Mouse (Mus musculus): ENCODE data around the gene 1810013L24Rik. TPM values are rescaled to one million over a fixed set of nuclear protein-coding genes. Genes with fewer than 3 reads are reported as not detected.
"Not testable (repeated sequence)": the region's sequence is repeated elsewhere in the genome, so short reads cannot be mapped to it uniquely, and the experiment has no call there.

1810013L24Rik gene
- polyA plus RNA-seq, 1 experiment from 2014 or later, result 32.3 TPM

DNA sequence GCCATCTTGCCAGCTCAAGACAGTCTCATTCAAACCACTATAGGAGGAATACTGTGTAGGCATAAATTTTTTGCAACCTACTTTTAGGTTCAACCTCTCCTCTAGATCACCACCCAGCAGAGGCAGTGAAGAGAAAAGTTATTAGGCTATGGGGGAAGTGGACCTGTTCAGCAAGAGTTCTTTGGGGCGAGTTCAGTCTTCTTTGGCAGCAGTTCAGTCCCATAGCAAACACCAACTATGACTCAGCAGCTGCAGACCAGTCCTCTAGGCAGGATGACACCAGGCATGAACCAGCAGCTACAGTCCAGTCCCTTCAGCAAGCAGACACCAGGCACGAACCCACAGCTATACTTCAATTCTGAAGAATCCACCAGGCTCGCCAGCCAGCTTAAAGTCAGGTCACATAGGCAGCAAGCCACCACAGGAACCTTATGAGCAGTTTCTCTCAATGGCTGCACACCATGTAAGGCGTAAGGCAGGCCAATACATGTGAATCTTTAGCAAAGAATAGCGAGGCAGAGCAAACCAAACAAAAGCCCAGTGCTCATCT, 37.6 kb downstream of the 1810013L24Rik start:
- Histone ChIP-seq H3K27ac (no peak overlapping the region), H3K9ac (no peak overlapping the region), H3K36me3 (0 out of 2 replicates have a peak, but pooled peaks cover under 1% of the 10 kb centered on the region), H3K4me1 (no peaks in the 10 kb centered on the region), H3K27me3 (no peaks in the 10 kb centered on the region), H3K4me3 (no peak overlapping the region), H3K4me2 (replicated peaks) (no peak overlapping the region), H3K9me3 (no peaks in the 10 kb centered on the region)
- WGBS, result 87% methylated on average over 5 of the region's 5 CpGs
- ATAC-seq (ENCODE audit: insufficient number of reproducible peaks, insufficient read depth, low FRiP score, low TSS enrichment), result no peak

DNA sequence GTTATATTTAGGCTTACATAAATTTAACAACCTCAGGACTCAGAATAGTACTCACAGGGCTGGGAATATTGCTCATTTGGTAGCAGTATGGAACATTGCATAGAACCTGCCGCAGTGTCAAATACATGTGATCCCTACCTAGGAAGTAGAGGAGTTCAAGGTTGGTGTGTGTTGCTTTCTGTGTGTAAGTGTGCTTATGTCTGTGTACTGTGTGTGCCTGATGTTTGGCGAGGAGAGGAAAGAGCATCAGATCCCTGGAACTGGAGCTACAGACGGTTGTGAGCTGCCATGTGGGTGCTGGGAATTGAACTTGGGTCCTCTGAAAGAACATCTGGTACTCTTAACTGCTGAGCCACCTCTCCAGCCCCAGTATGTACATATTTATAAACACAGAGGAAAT, 38.6 kb downstream of the 1810013L24Rik start:
- Histone ChIP-seq H3K4me2 (replicated peaks) (no peak overlapping the region), H3K4me1 (no peaks in the 10 kb centered on the region), H3K9me3 (no peaks in the 10 kb centered on the region), H3K9ac (no peak overlapping the region), H3K4me3 (no peak overlapping the region), H3K36me3 (no peaks in the 10 kb centered on the region), H3K27me3 (no peaks in the 10 kb centered on the region), H3K27ac (no peak overlapping the region)
- 93% methylated on average over 3 of the region's 3 CpGs for WGBS
- no peak for ATAC-seq (ENCODE audit: insufficient number of reproducible peaks, insufficient read depth, low FRiP score, low TSS enrichment)

DNA sequence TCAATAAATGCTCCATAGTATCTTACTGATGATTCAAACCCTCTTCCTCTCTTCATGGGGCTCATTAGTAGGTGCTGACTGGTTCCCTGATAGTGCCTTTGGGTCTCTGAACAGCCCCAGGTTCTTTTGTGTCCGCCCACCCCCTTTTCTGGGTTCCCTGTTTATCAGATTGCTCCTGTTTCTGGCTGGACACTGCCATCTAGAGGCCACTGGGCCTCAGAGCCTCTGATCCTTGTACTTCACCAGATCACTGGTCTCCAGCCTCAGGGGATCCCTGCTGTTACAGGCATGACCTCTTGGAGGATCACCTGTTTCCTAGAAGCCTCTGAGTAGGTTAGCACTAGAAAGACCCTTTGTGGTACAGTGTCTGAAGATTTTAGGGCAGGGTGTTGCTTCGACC, 39.8 kb downstream of the 1810013L24Rik start:
- WGBS, result 31% methylated on average over 2 of the region's 2 CpGs
- no peaks in the 10 kb centered on the region for H3K27me3 ChIP-seq
- H3K27ac ChIP-seq, result no peak overlapping the region
- ATAC-seq (ENCODE audit: insufficient number of reproducible peaks, insufficient read depth, low FRiP score, low TSS enrichment), result no peak
- no peak overlapping the region for H3K4me3 ChIP-seq
- no peaks in the 10 kb centered on the region for H3K36me3 ChIP-seq
- H3K4me1 ChIP-seq, result no peaks in the 10 kb centered on the region
- no peaks in the 10 kb centered on the region for H3K9me3 ChIP-seq
- no peak overlapping the region for H3K4me2 ChIP-seq (replicated peaks)
- H3K9ac ChIP-seq, result no peak overlapping the region

DNA sequence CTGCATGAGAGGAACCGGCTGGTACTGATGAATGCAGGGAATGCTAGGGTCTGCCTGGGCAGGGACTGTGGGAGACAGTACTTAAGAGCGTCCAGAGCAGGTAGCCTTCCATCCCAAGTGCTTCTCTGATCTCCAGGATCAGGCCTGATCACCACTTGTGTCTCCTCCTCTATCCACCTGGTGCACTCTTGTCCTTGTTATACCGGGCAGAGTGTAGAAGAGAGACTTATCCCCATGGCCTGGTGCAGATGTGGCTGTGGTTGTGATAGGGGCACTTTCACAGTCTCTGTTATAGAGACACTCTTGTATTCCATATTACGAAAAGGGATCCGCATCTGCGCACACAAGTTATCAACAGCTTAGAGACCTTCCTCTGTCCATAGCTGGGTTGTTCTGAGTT, 41.5 kb downstream of the 1810013L24Rik start:
- no peak overlapping the region for H3K27ac ChIP-seq
- no peaks in the 10 kb centered on the region for H3K27me3 ChIP-seq
- no peaks in the 10 kb centered on the region for H3K36me3 ChIP-seq
- H3K4me2 ChIP-seq (replicated peaks), result no peak overlapping the region
- no peaks in the 10 kb centered on the region for H3K9me3 ChIP-seq
- WGBS, result 91% methylated on average over 6 of the region's 6 CpGs
- H3K4me1 ChIP-seq, result no peaks in the 10 kb centered on the region
- H3K4me3 ChIP-seq, result no peak overlapping the region
- no peak for ATAC-seq (ENCODE audit: insufficient number of reproducible peaks, insufficient read depth, low FRiP score, low TSS enrichment)
- H3K9ac ChIP-seq, result no peak overlapping the region

DNA sequence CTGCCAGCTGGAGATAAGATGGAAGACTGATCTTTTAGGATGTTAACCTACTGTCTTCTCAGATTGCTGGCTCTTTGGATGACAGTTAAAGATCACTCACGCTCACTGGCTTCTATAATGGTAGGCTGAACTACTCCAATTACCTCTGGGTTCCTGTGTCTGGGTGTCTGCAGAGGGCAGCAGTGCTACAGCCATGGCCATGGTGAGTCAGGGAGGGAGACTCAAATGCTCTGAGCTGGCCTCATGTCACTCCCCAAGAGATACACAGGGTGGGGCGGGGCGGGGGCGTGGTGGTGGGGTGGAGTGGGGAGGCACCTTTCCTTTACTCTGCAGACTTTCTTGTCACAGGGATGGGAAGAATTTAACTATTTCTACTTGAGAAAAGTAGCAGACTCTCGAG, 42.1 kb downstream of the 1810013L24Rik start:
- Histone ChIP-seq H3K36me3 (no peaks in the 10 kb centered on the region), H3K9me3 (no peaks in the 10 kb centered on the region), H3K27ac (no peak overlapping the region), H3K27me3 (no peaks in the 10 kb centered on the region), H3K4me2 (replicated peaks) (no peak overlapping the region), H3K9ac (no peak overlapping the region), H3K4me3 (no peak overlapping the region), H3K4me1 (no peaks in the 10 kb centered on the region)
- 40% methylated on average over 5 of the region's 5 CpGs for WGBS
- ATAC-seq (ENCODE audit: insufficient number of reproducible peaks, insufficient read depth, low FRiP score, low TSS enrichment), result no peak

DNA sequence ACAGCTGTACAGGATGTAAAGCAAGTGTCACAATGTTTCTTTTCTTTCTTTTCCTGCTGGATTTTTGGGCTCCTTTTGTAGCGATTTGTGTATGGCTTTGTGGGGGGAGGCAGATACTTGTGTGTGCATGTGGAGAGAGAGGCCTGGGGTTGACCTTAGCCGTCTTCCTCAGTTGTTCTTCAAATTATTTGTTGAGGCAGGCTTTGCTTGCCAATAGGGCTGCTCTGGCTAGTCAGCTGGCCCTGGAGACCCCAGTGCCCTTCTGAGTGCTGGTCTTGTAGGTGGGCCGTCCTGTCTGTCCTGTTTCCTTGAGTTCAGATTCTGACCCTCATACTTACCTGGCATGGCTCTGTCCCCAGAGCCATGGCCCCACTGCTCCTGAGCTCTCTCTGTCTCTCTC, 42.6 kb downstream of the 1810013L24Rik start:
- Histone ChIP-seq H3K36me3 (no peaks in the 10 kb centered on the region), H3K4me1 (no peaks in the 10 kb centered on the region), H3K9me3 (no peaks in the 10 kb centered on the region), H3K4me3 (no peak overlapping the region), H3K4me2 (replicated peaks) (no peak overlapping the region), H3K27ac (no peak overlapping the region), H3K9ac (no peak overlapping the region), H3K27me3 (no peaks in the 10 kb centered on the region)
- whole genome bisulfite sequencing, result 73% methylated on average over 3 of the region's 3 CpGs
- ATAC-seq (ENCODE audit: insufficient number of reproducible peaks, insufficient read depth, low FRiP score, low TSS enrichment), result no peak

DNA sequence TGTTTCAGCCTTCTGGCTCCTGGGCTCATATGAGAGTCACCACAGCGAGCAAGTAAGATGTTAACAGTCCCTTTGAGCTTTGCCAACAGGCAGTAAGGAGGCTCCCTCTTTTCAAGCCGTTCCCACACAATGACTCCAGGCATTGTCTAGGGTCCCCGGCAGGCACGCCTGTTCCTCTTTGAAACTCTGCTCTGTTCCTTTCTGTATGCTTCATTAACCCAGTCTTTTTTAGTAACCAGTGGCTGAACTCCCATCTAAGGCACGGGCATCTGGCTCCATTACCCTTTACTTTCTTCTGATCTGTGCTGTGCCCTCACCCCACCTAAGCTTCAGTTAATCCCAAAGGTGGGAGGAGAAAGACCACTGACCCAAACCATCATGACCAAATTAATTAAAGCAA, 50.2 kb downstream of the 1810013L24Rik start:
- H3K4me3 ChIP-seq, result no peak overlapping the region
- ATAC-seq (ENCODE audit: insufficient number of reproducible peaks, insufficient read depth, low FRiP score, low TSS enrichment), result no peak
- H3K4me2 ChIP-seq (replicated peaks), result no peak overlapping the region
- H3K36me3 ChIP-seq, result no peaks in the 10 kb centered on the region
- H3K27me3 ChIP-seq, result no peaks in the 10 kb centered on the region
- H3K9me3 ChIP-seq, result no peaks in the 10 kb centered on the region
- WGBS, result 47% methylated on average over 5 of the region's 5 CpGs
- no peaks in the 10 kb centered on the region for H3K4me1 ChIP-seq
- no peak overlapping the region for H3K27ac ChIP-seq
- H3K9ac ChIP-seq, result no peak overlapping the region

DNA sequence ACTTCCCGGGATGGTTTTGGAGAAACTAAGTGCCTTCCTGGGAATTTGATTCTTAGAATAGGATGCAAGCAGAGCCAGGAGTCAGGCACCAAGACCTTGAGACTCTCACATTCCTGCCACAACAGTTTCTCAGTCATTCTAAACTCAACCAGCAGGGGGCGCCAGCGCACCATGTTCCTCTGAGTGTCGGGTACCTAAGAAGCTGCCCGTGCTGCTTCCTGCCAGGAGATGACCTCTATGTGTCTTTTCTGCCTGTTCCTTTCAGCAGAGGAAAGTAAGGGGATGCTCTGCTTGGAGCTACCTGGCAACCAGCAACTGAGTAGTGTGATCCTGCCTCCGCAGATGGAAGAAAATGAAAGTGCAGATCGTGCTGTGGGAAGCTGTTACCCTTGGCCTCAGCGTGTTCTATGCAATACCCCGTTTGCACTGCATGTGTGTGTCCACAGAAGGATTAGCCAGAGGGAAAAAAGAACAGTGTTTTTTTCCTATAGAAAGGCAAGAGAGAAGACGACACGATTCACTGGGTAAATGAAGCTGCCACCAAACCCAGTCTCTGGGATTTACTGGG, 53.9 kb downstream of the 1810013L24Rik start:
- Histone ChIP-seq H3K36me3 (no peaks in the 10 kb centered on the region), H3K9ac (no peak overlapping the region), H3K9me3 (no peaks in the 10 kb centered on the region), H3K27ac (no peak overlapping the region), H3K4me1 (no peaks in the 10 kb centered on the region), H3K4me2 (replicated peaks) (no peak overlapping the region), H3K4me3 (no peak overlapping the region), H3K27me3 (no peaks in the 10 kb centered on the region)
- no peak for ATAC-seq (ENCODE audit: insufficient number of reproducible peaks, insufficient read depth, low FRiP score, low TSS enrichment)
- 41% methylated on average over 11 of the region's 11 CpGs for WGBS

DNA sequence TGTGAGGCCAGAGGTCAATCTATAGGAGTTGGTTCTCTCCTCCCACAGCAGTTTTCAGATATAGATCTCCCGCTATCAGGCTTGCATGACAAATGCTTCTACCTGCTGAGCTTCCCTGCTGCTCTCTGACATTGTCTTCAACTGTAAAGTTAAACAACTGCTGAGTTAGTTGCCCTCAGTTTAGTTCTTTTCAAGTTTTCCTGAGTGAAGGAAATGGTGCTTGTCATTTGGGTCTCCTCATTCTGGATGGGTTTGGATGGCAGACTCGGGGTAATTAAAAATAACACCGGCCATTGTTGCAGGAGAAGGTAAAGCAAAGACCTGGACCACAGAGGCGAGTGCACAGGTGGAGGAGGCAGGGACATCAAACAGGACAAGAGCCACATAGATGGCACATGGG, 64.3 kb downstream of the 1810013L24Rik start:
- H3K27ac ChIP-seq; H3K4me2 ChIP-seq (replicated peaks); H3K36me3 ChIP-seq; ATAC-seq (ENCODE audit: insufficient number of reproducible peaks, insufficient read depth, low FRiP score, low TSS enrichment); H3K4me1 ChIP-seq; H3K27me3 ChIP-seq; H3K4me3 ChIP-seq; H3K9me3 ChIP-seq; H3K9ac ChIP-seq: not testable (repeated sequence)
- 54% methylated on average over 4 of the region's 4 CpGs for WGBS

DNA sequence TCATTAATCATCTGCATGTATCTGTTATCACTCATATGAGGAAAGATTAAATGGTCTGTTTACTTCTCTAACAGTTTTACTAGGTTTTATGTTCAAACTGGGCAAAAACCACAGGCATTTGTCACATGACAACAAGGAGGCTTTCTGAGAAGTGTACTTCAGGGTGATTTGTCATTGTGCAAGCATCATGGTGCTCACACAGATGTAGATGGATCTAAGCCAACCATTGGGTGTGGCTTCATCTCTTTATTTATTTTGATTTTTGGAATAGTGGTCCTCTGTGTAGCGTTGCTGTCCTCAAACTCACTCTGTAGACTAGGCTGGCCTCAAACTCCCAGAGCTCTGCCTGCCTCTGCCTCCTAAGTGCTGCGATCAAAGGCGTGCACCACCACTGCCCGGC, 65.4 kb downstream of the 1810013L24Rik start:
- ATAC-seq (ENCODE audit: insufficient number of reproducible peaks, insufficient read depth, low FRiP score, low TSS enrichment), result no peak
- no peak overlapping the region for H3K9ac ChIP-seq
- no peak overlapping the region for H3K4me3 ChIP-seq
- H3K9me3 ChIP-seq, result no peaks in the 10 kb centered on the region
- no peaks in the 10 kb centered on the region for H3K36me3 ChIP-seq
- H3K4me2 ChIP-seq (replicated peaks), result no peak overlapping the region
- H3K4me1 ChIP-seq, result no peaks in the 10 kb centered on the region
- 86% methylated on average over 4 of the region's 4 CpGs for WGBS
- no peaks in the 10 kb centered on the region for H3K27me3 ChIP-seq
- H3K27ac ChIP-seq, result no peak overlapping the region

DNA sequence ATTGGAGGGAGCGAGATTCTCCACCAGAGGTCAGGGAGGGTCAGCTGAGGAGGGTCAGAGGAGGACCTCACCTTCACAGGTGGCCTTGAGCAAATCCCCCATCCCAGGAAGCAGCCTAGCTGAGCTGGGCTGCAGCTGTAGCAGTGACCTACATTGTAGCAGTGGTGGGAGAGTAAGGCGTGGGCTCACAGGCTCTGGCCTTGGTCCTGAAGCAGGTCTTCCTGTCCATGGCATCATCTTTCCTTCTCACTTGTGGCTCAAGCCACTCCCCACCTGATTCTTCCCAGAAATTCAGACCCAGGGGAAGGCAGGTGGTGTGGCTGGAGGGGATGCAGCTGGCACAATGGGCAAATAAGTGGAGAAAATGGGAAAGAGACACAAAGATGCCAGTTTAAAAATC, 76.2 kb downstream of the 1810013L24Rik start:
- not testable (repeated sequence) for H3K4me1 ChIP-seq; H3K4me3 ChIP-seq; H3K36me3 ChIP-seq; H3K9me3 ChIP-seq; H3K9ac ChIP-seq; H3K27me3 ChIP-seq; H3K27ac ChIP-seq; H3K4me2 ChIP-seq (replicated peaks); ATAC-seq (ENCODE audit: insufficient number of reproducible peaks, insufficient read depth, low FRiP score, low TSS enrichment)
- 9% methylated on average over 2 of the region's 2 CpGs for WGBS
